ENCODE assay signal across 9 mouse cellular contexts in the genomic region with DNA sequence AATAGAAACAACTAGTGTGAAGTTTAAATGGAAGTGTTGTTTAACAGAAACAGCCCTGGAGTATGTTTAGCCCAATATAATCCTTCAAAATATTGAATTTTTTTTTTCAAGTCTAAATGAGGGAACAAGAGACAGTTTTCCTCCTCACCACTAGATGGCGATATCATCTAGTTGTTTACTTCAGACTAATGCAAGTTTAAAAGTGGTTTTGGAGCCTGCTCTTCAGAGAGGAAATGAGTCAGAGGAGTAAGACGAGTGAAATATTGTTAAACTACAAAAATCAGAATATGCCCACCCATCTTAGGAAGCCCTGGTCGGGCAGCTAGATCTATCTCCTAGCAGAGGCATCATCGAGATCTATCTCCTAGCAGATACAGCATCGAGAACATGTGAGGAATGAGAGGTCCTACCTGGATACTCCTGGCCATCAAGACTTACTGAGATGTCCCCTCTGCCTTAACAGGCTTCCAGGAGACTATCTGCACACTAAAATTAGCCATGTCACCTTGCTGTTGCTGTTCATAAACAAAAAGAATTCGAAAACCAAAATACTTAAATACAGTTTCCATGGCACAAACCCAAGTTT.
DNase-seq lines count a peak whose midpoint lies in the region; ATAC-seq and TF ChIP-seq lines count a peak whose summit lies in the region.
"Had no signal": no experiment of that assay in that cellular context is flagged by ENCODE, and none has a peak within 500 bp of the region (broad histone marks: within the 10 kb centered on the region; RNA-seq: fewer than 3 reads in every experiment).

No protein-coding gene starts in this region.

- H3K36me3 ChIP-seq in midbrain, embryonic 14.5 days (ENCODE audit: control insufficient read depth, insufficient read depth, low read length): 0 out of 2 replicates have a peak, but pooled peaks cover 3% of the 10 kb centered on the region
- H3K36me3 ChIP-seq in midbrain, embryonic 16.5 days (ENCODE audit: control insufficient read depth, insufficient read depth, low read length): no peaks in the 10 kb centered on the region
- H3K36me3 ChIP-seq in lung, postnatal 0 days (ENCODE audit: insufficient read depth, low read length): no peaks in the 10 kb centered on the region
- H3K36me3 ChIP-seq: liver, embryonic 15.5 days had no signal

- H3K4me1 ChIP-seq in midbrain, embryonic 14.5 days (ENCODE audit: control insufficient read depth, insufficient read depth, low read length): no peaks in the 10 kb centered on the region
- no peaks in the 10 kb centered on the region for H3K4me1 ChIP-seq in midbrain, embryonic 16.5 days (ENCODE audit: control insufficient read depth, insufficient read depth, low read length)
- no peaks in the 10 kb centered on the region for H3K4me1 ChIP-seq in lung, postnatal 0 days (ENCODE audit: insufficient read depth, low read depth, low read length)
- H3K4me1 ChIP-seq: liver, embryonic 15.5 days had no signal

- no peaks in the 10 kb centered on the region for H3K27me3 ChIP-seq in midbrain, embryonic 14.5 days (ENCODE audit: control insufficient read depth, insufficient read depth, low read length)
- H3K27me3 ChIP-seq in midbrain, embryonic 16.5 days (ENCODE audit: control insufficient read depth, insufficient read depth, low read depth, low read length): no peaks in the 10 kb centered on the region
- H3K27me3 ChIP-seq in lung, postnatal 0 days (replicated peaks; ENCODE audit: insufficient read depth, low read length): no peaks in the 10 kb centered on the region
- H3K27me3 ChIP-seq: liver, embryonic 15.5 days had no signal

- no peak for ATAC-seq in midbrain, embryonic 14.5 days (ENCODE audit: low FRiP score, low TSS enrichment)
- ATAC-seq in midbrain, embryonic 16.5 days: no peak; the same call in 1 of the 2 replicates
- peak; percentile 40; the same call in 1 of the 2 replicates for ATAC-seq in lung, postnatal 0 days

- H3K9ac ChIP-seq in midbrain, embryonic 14.5 days (replicated peaks; ENCODE audit: low read length): no peak overlapping the region
- H3K9ac ChIP-seq in midbrain, embryonic 16.5 days (ENCODE audit: low read depth, low read length): no peak overlapping the region
- no peak overlapping the region for H3K9ac ChIP-seq in lung, postnatal 0 days (replicated peaks; ENCODE audit: low read depth)
- H3K9ac ChIP-seq: liver, embryonic 15.5 days had no signal

- TF ChIP-seq EP300 in lung, postnatal 0 days (IDR thresholded peaks at IDR 0.05): no peak

- no peak overlapping the region for H3K27ac ChIP-seq in gastrocnemius, adult 2 months
- H3K27ac ChIP-seq in midbrain, embryonic 14.5 days (replicated peaks; ENCODE audit: low read depth, low read length): no peak overlapping the region
- no peak overlapping the region for H3K27ac ChIP-seq in midbrain, embryonic 16.5 days (ENCODE audit: low read length)
- no peak overlapping the region for H3K27ac ChIP-seq in lung, postnatal 0 days (ENCODE audit: low read length)
- H3K27ac ChIP-seq: liver, embryonic 15.5 days had no signal

- TF ChIP-seq CTCF in gastrocnemius, adult 2 months (IDR thresholded peaks at IDR 0.05): peak; percentile 81
- TF ChIP-seq CTCF in lung, postnatal 0 days (IDR thresholded peaks at IDR 0.05): peak; percentile 81

- H3K9me3 ChIP-seq in midbrain, embryonic 14.5 days (ENCODE audit: control insufficient read depth, low read length): no peaks in the 10 kb centered on the region
- H3K9me3 ChIP-seq in midbrain, embryonic 16.5 days (replicated peaks; ENCODE audit: control insufficient read depth, low read length, poor library complexity, severe bottlenecking): no peaks in the 10 kb centered on the region
- H3K9me3 ChIP-seq in lung, postnatal 0 days (ENCODE audit: low read length): no peaks in the 10 kb centered on the region
- H3K9me3 ChIP-seq: liver, embryonic 15.5 days had no signal

- intact Hi-C loops in gastrocnemius, adult 2 months (cut with DNase I): loop anchor here (5.0 kb wide), 2 partner anchors 298 to 393 kb away; no protein-coding TSS in a partner anchor
- intact Hi-C loops in gastrocnemius, postnatal 36 days (cut with DNase I): loop anchor here (2.0 to 5.0 kb wide), 3 partner anchors 43 to 393 kb away; no protein-coding TSS in a partner anchor

- no peak overlapping the region for H3K4me3 ChIP-seq in gastrocnemius, adult 2 months
- H3K4me3 ChIP-seq in midbrain, embryonic 14.5 days (replicated peaks; ENCODE audit: low read depth, low read length): no peak overlapping the region
- H3K4me3 ChIP-seq in midbrain, embryonic 16.5 days (ENCODE audit: low read depth, low read length): no peak overlapping the region
- no peak overlapping the region for H3K4me3 ChIP-seq in lung, postnatal 0 days (ENCODE audit: low read depth, low read length)
- H3K4me3 ChIP-seq: liver, embryonic 15.5 days had no signal

- H3K4me2 ChIP-seq in midbrain, embryonic 14.5 days (ENCODE audit: low read length): no peak overlapping the region
- H3K4me2 ChIP-seq in midbrain, embryonic 16.5 days (ENCODE audit: low read length): no peak overlapping the region
- no peak overlapping the region for H3K4me2 ChIP-seq in lung, postnatal 0 days (replicated peaks; ENCODE audit: low read depth, low read length)
- H3K4me2 ChIP-seq: liver, embryonic 15.5 days had no signal

- no peak for DNase-seq in gastrocnemius, adult 2 months
- DNase-seq in gastrocnemius, postnatal 36 days: no peak
- DNase-seq in midbrain, embryonic 14.5 days: peak; percentile 85
- DNase-seq in cerebellum, adult 9-10 months: peak; percentile 48
- DNase-seq in lung, postnatal 0 days (ENCODE audit: low spot score): peak; percentile 91
- DNase-seq in urinary bladder, postnatal 4 days (ENCODE audit: low spot score in 2 of 2): no peak
- DNase-seq in frontal cortex, postnatal 25 days (ENCODE audit: low spot score in 2 of 2): no peak

- 49% methylated on average over 6 of the region's 6 CpGs for WGBS in midbrain, embryonic 14.5 days
- WGBS in midbrain, embryonic 16.5 days: 49% methylated on average over 6 of the region's 6 CpGs
- 37% methylated on average over 6 of the region's 6 CpGs for WGBS in lung, postnatal 0 days

Comparison
In these comparisons a context has a peak if more than half of its experiments do, and no peak if none do; other contexts are left out.
1. DNase-seq: peak in midbrain, embryonic 14.5 days (single experiment), cerebellum, adult 9-10 months (single experiment) and lung, postnatal 0 days (single experiment); none in gastrocnemius, adult 2 months (single experiment), gastrocnemius, postnatal 36 days (0 of 2), urinary bladder, postnatal 4 days (0 of 2) and frontal cortex, postnatal 25 days (0 of 2).